Mouse (Mus musculus) neural tube, embryonic 15.5 days (tissue): ENCODE results near the gene Pitpnc1. TPM values are rescaled to one million over a fixed set of nuclear protein-coding genes. Genes with fewer than 3 reads are reported as not detected.

ENCODE experiments used
- ATAC-seq: fragments of 200-750 bp; cut with Nextera tagmentation; 2 replicates; pipeline ENCODE4 v1.8.0; 2017; ENCODE audit warnings: mild to moderate bottlenecking, moderate TSS enrichment, moderate library complexity; ENCODE audit not compliant: low FRiP score
- H3K27ac ChIP-seq: fragments of 300-500 bp; sonication (generic); replicated peaks from 2 replicates; pipeline ENCODE4 v1.5.1; 2015; ENCODE audit warnings: mild to moderate bottlenecking, inconsistent platforms
- H3K27me3 ChIP-seq: fragments of 300-500 bp; sonication (generic); replicated peaks from 2 replicates; pipeline ENCODE4 v1.6.1; 2015; ENCODE audit warnings: inconsistent platforms
- H3K36me3 ChIP-seq: fragments of 300-500 bp; sonication (generic); 2 replicates; pipeline ENCODE4 v1.6.1; 2015; ENCODE audit warnings: inconsistent platforms
- H3K4me1 ChIP-seq: fragments of 300-500 bp; sonication (generic); 2 replicates; pipeline ENCODE4 v1.6.1; 2015; ENCODE audit warnings: inconsistent platforms
- H3K4me2 ChIP-seq: fragments of 300-500 bp; sonication (generic); 2 replicates; pipeline ENCODE4 v1.6.1; 2015; ENCODE audit warnings: inconsistent platforms, mild to moderate bottlenecking, moderate library complexity
- H3K4me3 ChIP-seq: fragments of 300-500 bp; sonication (generic); replicated peaks from 2 replicates; pipeline ENCODE4 v1.5.1; 2015; ENCODE audit warnings: mild to moderate bottlenecking, inconsistent platforms
- H3K9ac ChIP-seq: fragments of 300-500 bp; sonication (generic); replicated peaks from 2 replicates; pipeline ENCODE4 v1.6.1; 2015; ENCODE audit warnings: mild to moderate bottlenecking, inconsistent platforms
- H3K9me3 ChIP-seq: fragments of 300-500 bp; sonication (generic); replicated peaks from 2 replicates; pipeline ENCODE4 v1.6.1; 2016; ENCODE audit warnings: inconsistent platforms
- WGBS: fragments of 180-500 bp; shearing (Covaris S2); methylation state at CpG from one replicate; pipeline ENCODE4 v1.1.7; 2015; ENCODE audit warnings: mixed read lengths; 5-methylcytosine and 5-hydroxymethylcytosine counted together
- polyA plus RNA-seq: library from polyadenylated mRNA; unstranded; fragments of >200 nt; fragmentation: Nextera tagmentation; extraction: Ambion mirVana; gene quantifications from 2 replicates; pipeline ENCODE4 v1.2.1, GENCODE M21; 2015

The Pitpnc1 gene
- polyA plus RNA-seq, 1 experiment from 2014 or later = 45.0 TPM

DNA sequence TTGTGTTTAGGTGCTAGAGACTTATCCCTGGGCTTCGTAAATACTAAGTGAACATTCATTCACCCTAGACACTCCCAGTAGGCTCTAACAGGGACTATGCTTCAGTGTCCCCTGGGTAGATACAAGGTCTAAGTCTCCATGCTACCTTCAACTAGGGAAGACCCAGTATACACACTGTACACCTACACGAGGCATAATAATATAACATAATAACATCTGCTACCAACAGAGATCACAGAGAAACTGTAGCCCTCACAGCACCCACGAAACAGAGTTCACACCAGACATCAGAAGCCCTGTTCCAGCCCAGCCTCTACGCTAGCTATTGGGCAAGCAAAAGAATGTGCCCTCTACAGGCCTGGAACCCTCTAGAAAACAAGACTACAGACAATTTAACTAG lies 5.5 kb downstream of the Pitpnc1 start:
- no peaks in the 10 kb centered on the region for H3K9me3 ChIP-seq
- no peak overlapping the region for H3K4me2 ChIP-seq
- no peak overlapping the region for H3K4me3 ChIP-seq
- no peak for ATAC-seq
- H3K36me3 ChIP-seq = no peaks in the 10 kb centered on the region
- no peak overlapping the region for H3K27ac ChIP-seq
- no peak overlapping the region for H3K9ac ChIP-seq
- H3K27me3 ChIP-seq = no peaks in the 10 kb centered on the region
- peaks cover 23% of the 10 kb centered on the region for H3K4me1 ChIP-seq
- WGBS = 93% methylated on average over 4 of the region's 4 CpGs

DNA sequence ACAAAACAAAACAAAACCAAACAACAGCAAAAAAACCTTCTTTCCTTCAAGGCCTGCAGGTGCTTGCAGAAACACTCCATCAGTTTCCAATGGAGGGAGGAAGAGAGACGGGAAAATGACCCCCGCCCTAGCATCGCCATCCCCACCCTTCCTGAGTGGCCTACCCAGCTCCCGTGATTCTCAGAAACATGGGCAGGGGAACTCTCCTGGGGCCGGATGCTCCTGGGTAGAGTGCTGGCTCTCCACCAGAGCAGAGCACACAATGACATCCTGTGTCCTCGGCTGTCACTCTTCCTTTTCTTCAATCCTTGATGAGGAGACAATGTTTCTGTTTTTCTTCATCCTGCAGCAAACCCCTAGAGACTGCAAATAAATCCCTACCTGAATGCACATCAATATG lies 6.4 kb downstream of the Pitpnc1 start:
- 69% methylated on average over 6 of the region's 6 CpGs for WGBS
- Histone ChIP-seq H3K27ac (0 out of 2 replicates have a peak overlapping the region, but pooled peaks have one; percentile 9), H3K27me3 (no peaks in the 10 kb centered on the region), H3K9me3 (no peaks in the 10 kb centered on the region), H3K4me1 (peaks cover 23% of the 10 kb centered on the region), H3K36me3 (no peaks in the 10 kb centered on the region), H3K4me2 (no peak overlapping the region), H3K9ac (no peak overlapping the region), H3K4me3 (no peak overlapping the region)
- ATAC-seq = no peak

DNA sequence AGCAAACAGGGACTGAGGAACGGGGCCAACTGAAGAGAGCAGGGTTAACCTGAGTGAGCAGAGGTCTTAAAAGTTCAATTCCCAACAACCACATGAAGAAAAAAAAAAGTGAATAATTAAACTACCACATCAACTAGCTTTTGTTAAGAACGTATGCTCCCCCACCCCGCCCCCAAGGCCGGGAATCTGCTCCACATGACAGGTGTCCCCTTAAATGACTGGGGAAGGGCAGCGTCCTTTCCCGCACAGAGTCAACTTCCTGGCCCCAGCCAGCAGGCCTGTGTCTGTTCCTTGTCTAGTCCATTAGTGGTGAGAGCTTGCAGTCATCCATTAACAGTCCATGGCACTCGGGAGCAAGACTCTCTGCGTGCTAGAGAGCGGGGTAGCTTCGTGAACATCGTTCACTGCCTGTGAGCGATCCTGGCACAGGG lies 7.2 kb downstream of the Pitpnc1 start:
- H3K9ac ChIP-seq = no peak overlapping the region
- 85% methylated on average over 12 of the region's 12 CpGs for WGBS
- H3K9me3 ChIP-seq = no peaks in the 10 kb centered on the region
- H3K4me2 ChIP-seq = no peak overlapping the region
- no peaks in the 10 kb centered on the region for H3K36me3 ChIP-seq
- H3K4me1 ChIP-seq = peaks cover 16% of the 10 kb centered on the region
- no peaks in the 10 kb centered on the region for H3K27me3 ChIP-seq
- ATAC-seq = no peak
- H3K4me3 ChIP-seq = no peak overlapping the region
- H3K27ac ChIP-seq = no peak overlapping the region

DNA sequence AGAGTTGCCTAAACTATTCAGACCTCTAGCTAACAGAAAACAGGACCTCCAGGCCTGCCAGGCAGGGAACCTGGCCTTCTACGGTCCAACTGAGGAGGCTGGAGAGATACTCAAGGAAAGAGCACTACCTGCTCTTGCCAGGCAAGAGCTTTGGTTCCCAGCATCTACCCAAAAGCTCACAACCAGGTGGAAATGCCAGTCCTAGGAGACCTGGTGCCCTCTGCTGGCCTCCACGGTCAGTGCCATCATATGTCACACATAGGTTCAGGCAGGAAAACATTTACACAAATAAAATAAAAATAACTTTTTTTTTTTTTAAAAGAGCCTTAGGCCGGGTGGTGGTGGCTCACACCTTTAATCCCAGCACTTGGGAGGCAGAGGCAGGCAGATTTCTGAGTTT lies 8.0 kb downstream of the Pitpnc1 start:
- H3K36me3 ChIP-seq = no peaks in the 10 kb centered on the region
- no peak overlapping the region for H3K4me3 ChIP-seq
- no peaks in the 10 kb centered on the region for H3K9me3 ChIP-seq
- H3K4me1 ChIP-seq = peaks cover 12% of the 10 kb centered on the region
- H3K27me3 ChIP-seq = no peaks in the 10 kb centered on the region
- H3K9ac ChIP-seq = no peak overlapping the region
- H3K4me2 ChIP-seq = no peak overlapping the region
- 98% methylated on average over 3 of the region's 3 CpGs for WGBS
- ATAC-seq = no peak
- no peak overlapping the region for H3K27ac ChIP-seq

DNA sequence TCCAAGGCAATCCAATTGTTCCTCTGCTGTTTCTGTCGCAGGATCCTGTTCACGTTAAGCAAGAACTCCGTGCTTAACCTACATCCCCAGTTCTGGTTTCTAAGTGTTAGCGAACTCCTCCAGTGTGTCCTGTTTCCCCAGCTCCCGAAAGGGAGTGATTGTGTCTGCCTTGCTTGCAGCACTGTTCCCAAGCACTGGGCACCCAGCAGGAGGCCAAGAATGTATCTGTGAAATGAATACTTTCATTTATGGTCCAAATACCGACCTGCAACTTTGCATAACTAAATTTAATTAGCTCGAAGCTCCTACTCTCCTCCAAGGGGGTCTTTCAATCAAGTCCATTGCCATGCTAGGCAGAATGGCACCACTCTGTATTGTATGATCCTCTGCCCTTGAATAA lies 10.7 kb downstream of the Pitpnc1 start:
- no peak overlapping the region for H3K27ac ChIP-seq
- H3K4me2 ChIP-seq = no peak overlapping the region
- WGBS = 65% methylated on average over 7 of the region's 7 CpGs
- no peak overlapping the region for H3K9ac ChIP-seq
- no peak overlapping the region for H3K4me3 ChIP-seq
- no peaks in the 10 kb centered on the region for H3K36me3 ChIP-seq
- no peaks in the 10 kb centered on the region for H3K27me3 ChIP-seq
- no peaks in the 10 kb centered on the region for H3K4me1 ChIP-seq
- ATAC-seq = no peak
- no peaks in the 10 kb centered on the region for H3K9me3 ChIP-seq

DNA sequence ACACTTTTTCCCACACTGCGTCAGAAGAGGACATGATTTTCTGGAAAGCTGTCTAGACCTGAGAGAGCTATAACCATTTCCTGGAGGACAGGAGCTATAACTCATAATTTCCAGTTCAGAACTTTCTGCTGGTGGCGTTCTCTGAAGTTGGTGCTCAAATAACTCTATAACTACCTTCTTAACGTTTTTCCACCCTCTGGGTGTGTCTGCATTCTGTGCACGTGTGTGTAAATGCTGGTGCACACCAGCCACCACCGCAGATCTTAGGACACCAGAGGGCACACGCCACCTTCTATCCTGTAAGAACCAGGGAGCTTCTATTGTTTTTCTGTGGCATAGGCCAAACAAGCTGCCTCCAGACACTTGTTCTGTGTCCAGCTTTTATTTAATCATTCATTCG lies 11.5 kb downstream of the Pitpnc1 start:
- H3K27ac ChIP-seq = no peak overlapping the region
- H3K4me3 ChIP-seq = no peak overlapping the region
- no peaks in the 10 kb centered on the region for H3K27me3 ChIP-seq
- no peaks in the 10 kb centered on the region for H3K9me3 ChIP-seq
- H3K9ac ChIP-seq = no peak overlapping the region
- WGBS = 91% methylated on average over 7 of the region's 7 CpGs
- no peak for ATAC-seq
- H3K4me1 ChIP-seq = no peaks in the 10 kb centered on the region
- H3K4me2 ChIP-seq = no peak overlapping the region
- H3K36me3 ChIP-seq = 0 out of 2 replicates have a peak, but pooled peaks cover under 1% of the 10 kb centered on the region

DNA sequence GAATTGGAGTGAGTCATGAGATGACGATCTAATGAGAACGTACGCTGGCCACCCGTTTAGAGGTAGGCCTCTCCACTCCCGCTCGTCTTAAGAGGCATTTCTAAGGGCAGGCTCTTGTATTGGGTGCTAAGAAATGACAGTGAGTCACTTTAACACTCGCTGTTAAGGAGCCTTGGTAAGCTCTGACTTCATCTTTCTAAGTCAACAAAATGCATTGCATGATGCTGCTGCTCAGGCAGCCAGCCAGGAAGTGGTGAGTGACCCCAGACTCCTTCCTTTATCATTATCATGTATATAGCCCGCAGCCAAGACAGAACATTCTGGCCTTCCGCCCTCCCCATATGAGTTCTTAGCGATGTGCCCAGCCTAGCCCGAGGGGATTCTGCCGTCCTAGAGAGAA lies 12.2 kb downstream of the Pitpnc1 start:
- WGBS = 80% methylated on average over 12 of the region's 12 CpGs
- no peak for ATAC-seq
- H3K27ac ChIP-seq = no peak overlapping the region

DNA sequence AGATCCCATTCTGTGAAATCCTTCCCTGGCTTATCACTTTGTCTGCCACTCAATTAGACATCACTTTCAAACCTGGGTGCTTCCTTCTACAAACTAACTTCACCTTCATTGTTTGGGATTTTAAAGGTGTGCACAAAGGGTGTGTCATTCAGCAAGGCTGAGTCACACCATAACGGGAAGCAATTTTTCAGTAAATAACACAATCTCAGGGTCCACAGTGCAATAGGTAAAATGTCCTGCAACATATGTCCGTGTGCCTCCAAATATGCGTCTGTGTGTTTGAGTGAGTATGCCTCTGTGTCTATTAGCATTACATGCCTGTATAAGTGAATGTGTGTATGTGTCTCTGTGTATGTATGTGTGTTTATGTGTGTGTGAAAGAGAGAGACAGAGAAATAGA lies 13.2 kb downstream of the Pitpnc1 start:
- Histone ChIP-seq H3K27ac (no peak overlapping the region), H3K4me1 (no peaks in the 10 kb centered on the region), H3K9ac (no peak overlapping the region), H3K36me3 (peaks cover 9% of the 10 kb centered on the region), H3K9me3 (no peaks in the 10 kb centered on the region), H3K4me2 (no peak overlapping the region), H3K27me3 (no peaks in the 10 kb centered on the region), H3K4me3 (no peak overlapping the region)
- no peak for ATAC-seq
- 97% methylated on average over 3 of the region's 3 CpGs for WGBS

More for the DNA sequence above, 12.2 kb downstream of the Pitpnc1 start:
- H3K4me1 ChIP-seq = no peaks in the 10 kb centered on the region
- no peak overlapping the region for H3K9ac ChIP-seq
- H3K4me2 ChIP-seq = no peak overlapping the region
- no peaks in the 10 kb centered on the region for H3K9me3 ChIP-seq
- H3K36me3 ChIP-seq = peaks cover 7% of the 10 kb centered on the region
- no peaks in the 10 kb centered on the region for H3K27me3 ChIP-seq
- H3K4me3 ChIP-seq = no peak overlapping the region

DNA sequence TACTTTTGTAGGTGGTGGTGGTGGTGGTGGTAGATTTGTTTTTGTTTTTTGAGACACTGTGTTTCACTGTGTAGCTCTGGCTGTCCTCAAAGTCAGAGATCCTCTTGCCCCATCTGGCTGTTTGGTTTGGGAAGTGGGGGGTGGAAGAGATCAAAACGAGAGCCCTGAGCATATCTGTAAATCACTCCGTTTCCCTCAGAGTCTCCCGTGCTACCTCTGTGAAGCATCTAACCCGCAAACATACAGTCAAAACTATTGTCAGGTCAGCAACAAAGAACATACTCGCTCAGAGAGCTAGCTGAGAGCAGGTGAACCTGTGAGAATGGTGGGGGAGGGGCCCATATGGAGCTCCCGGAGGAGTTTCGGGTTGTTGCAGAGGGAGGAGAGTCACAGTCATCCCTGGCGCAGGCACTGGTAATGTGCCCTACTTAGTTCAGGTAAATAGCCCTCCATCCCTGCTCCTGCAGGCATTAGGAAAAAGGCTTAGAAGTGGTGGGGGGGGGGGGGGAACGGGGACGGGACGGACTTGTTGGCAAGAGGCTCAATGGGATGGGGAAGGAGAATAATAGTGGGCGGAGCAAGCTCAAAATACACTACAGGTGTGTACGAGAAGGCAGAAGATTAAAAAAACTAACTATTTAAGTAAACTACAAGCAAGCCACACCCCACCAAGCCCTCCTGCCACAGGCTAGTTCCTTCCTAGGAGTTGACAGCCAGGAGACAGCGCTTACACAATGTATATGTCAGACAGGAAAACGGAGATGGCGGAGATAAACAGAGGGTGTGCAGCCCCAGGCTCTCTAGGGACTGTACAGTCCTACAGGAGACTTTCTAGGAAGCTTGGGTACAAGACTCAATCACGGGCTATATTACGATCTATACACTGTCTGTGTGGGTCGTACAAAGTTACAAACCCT lies 15.7 kb downstream of the Pitpnc1 start:
- H3K4me2 ChIP-seq = no peak overlapping the region
- H3K27ac ChIP-seq = no peak overlapping the region
- 73% methylated on average over 16 of the region's 19 CpGs for WGBS
- H3K27me3 ChIP-seq = no peaks in the 10 kb centered on the region
- no peak for ATAC-seq
- H3K4me3 ChIP-seq = no peak overlapping the region
- H3K9me3 ChIP-seq = no peaks in the 10 kb centered on the region
- H3K4me1 ChIP-seq = 0 out of 2 replicates have a peak, but pooled peaks cover 5% of the 10 kb centered on the region
- no peak overlapping the region for H3K9ac ChIP-seq
- H3K36me3 ChIP-seq = peaks cover 9% of the 10 kb centered on the region

DNA sequence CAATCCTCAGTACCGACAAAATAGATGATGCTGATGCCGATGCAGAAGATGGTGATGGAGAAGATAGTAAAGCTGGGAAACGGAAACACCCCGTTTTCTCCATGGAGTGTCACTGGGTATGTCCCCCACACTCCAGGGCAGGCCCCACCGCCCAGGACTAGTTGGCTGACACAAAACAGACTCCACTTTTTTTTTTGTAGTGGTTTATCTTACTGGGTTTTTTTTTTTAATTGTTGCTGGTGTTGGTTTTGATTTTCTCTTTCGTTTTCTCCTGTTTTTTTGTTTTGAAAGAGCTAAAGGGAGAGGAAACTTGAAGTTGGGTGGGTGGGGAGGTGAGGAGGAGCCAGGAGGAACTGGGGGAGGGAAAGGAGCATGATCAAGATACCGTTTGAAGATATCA lies 18.4 kb downstream of the Pitpnc1 start:
- H3K4me1 ChIP-seq = peaks cover 12% of the 10 kb centered on the region; the same call in 1 of the 2 replicates
- H3K9me3 ChIP-seq = no peaks in the 10 kb centered on the region
- no peaks in the 10 kb centered on the region for H3K27me3 ChIP-seq
- peaks cover 9% of the 10 kb centered on the region for H3K36me3 ChIP-seq
- no peak overlapping the region for H3K4me2 ChIP-seq
- no peak overlapping the region for H3K4me3 ChIP-seq
- 93% methylated on average over 7 of the region's 7 CpGs for WGBS
- no peak overlapping the region for H3K9ac ChIP-seq
- H3K27ac ChIP-seq = no peak overlapping the region
- no peak for ATAC-seq

DNA sequence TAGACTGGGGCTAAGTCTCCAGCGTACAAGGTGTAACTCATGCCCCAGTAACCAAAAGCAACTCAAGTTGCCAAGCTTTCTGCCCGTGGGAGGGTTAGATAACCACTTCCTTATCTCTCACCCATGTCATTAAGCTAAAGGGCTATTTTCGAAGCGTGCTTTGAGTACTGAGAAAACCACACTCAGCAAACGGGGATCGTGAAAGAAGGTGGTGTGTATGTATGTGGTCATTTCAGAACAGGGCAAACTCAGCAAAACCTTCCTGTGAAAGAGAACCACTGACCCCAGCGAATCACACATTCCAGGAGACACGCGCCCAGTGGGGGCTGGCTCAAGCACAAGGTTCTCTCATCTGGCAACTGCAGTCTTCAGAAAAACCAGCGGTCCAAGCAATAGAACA lies 19.4 kb downstream of the Pitpnc1 start:
- WGBS = 88% methylated on average over 10 of the region's 10 CpGs
- Histone ChIP-seq H3K4me2 (no peak overlapping the region), H3K9ac (no peak overlapping the region), H3K4me3 (no peak overlapping the region), H3K27me3 (no peaks in the 10 kb centered on the region), H3K36me3 (peaks cover 9% of the 10 kb centered on the region), H3K9me3 (no peaks in the 10 kb centered on the region), H3K27ac (no peak overlapping the region), H3K4me1 (peaks cover 12% of the 10 kb centered on the region; the same call in 1 of the 2 replicates)
- ATAC-seq = no peak

DNA sequence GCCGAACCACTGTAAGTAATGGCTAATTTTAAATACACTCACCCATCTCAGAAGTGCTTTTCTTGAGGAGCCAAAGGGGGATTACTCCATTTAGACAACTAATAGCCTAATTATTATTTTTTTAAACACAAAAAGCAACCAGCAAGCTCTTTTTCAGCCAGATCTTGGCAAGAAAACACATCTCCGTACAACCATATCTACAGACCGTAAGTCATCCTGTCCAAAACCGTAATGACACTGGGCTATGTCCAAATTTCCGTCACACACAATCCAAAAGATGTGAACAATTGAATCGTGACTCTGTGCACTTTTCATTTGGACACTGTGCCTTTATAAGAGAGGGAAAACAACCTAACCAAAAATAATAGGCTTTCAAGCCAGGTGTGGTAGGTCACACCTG lies 20.4 kb downstream of the Pitpnc1 start:
- H3K4me2 ChIP-seq = no peak overlapping the region
- peaks cover 12% of the 10 kb centered on the region; the same call in 1 of the 2 replicates for H3K4me1 ChIP-seq
- WGBS = 71% methylated on average over 6 of the region's 6 CpGs
- H3K36me3 ChIP-seq = peaks cover 9% of the 10 kb centered on the region
- H3K9ac ChIP-seq = no peak overlapping the region
- ATAC-seq = no peak
- no peak overlapping the region for H3K27ac ChIP-seq
- H3K4me3 ChIP-seq = no peak overlapping the region
- no peaks in the 10 kb centered on the region for H3K27me3 ChIP-seq
- H3K9me3 ChIP-seq = no peaks in the 10 kb centered on the region
